Mouse (Mus musculus) testis, postnatal 10 days (tissue): ENCODE measurements around the gene Apoe.
A peak's percentile ranks its signal among the peaks of the same experiment; 100 is the strongest.

ENCODE experiments used
- DNase-seq: peaks from one replicate; pipeline ENCODE4 v3.0.0; 2021; ENCODE audit warnings: low spot score

The Apoe gene

DNA sequence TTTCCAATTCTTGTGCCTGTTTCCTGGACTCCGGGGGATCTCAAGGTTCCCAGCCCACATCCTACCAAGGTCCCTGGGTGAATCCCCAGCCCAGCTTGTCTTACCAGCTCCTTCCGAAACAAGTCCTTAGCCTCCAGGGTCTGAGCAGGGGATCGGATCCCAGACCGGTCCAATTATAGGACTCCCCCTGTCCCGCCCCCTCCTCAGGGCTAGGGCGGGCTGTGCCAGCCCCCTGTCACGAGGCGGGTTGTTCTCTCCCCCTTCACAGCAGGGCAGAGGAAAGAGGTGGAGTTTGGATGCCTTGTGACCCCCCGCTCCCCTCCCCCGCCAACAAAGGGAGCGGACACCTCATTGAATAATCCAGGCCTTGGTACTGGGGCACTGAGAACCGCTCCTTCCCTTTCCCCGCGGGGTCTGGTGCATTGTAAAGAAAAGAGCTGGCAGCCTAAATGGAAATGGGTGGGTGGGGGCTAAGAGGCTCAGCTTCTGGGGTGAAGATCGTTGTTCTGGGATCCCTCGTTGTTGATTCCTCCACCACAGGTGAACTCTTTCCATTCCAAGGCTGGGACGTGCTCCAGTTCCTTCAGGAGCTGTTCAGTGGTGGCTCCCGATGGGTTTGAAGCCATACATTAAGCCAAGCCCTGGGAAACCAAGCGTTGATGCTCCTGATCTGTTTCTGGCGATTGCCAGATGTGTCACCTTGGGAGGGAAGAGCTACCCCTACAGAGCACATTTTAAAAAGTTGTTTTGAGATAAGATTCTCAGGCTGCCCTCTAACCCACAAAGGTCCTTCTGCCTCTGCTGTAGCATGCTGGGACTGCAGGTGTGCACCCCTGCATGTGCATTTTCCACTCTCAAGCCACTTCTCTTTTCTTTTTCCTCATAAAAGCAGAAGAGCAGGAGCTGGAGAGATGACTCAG, at the start of gene Apoe:
Gene Apoe (minus strand): TSS at position 282 of the 920 bp plus-strand sequence.
- DNase-seq: peak; percentile 71

DNA sequence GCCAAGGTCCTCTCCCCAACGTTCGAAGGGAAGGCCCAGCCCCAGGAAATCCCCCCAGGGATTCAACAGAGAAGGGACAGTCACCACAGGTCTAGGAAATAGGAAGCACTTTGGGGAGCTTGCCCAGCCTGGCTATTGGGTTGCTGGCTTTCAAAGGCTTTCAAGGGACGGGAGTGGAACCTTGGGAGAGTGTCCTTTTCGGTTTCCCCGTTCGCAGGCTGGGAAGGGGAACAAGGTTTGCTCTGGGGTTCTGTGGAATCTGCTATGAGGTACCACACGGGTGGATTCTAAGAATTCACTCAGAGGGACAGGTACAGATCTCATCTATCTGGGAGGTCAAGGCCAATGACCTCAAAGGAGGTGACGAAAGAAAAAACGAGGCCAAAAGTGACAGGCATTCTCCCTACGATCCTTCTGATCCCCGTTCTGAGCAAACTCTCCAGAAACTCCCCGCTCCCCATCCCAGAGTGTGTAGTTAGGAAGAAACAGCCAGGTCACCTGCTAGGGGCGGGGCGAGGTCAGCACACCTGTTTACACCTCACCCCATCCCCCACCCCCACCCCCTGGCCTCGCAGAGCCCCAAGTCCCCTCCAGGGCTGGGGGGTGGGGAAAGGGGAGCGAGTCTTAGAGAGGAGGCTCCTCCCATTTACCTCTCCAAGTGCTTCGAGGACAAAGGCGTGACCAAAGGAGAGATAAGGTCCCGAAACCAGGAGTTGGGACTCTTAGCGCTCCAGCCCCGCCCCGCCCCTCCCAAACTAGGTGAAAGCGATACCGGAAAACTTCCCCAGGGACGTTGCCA, 48.6 kb upstream of the Apoe start:
- DNase-seq: peak; percentile 64

DNA sequence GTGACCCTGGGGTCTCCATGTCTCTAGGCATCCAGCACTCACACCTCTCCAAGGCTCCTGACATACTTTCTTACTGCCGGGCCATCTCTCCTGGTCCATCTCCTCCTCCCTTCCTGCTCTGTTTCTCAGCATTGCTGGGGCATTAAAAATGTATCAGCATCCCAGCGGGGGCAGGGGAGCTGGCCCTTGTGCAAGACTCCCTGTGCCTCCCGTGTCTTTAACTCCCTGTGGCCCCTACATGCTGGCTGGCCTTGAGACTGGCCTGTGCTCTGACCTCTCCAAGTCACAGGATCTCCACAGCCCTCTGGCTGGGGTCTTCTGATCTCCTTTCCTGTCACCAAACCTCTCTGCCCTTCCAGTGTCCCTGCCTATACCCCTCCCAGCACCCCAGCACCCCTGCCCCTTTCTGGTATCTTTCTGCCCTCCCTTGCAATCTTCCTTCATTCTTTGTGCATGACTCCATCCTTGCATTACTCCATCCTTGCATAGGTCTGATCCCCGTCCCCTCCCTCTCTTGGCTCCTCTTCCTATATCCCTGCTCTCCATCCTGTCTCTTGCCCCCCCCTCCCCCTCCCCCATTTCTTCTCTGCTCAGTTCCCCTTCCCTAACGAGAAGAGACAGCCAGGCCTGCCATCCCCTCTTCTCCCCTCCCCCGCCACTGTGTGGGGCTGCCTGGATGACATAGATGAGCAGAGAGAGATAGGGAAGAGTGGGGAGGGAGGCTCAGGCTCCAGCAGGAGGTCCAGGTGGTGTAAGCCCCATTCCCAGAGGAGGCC, 47.6 kb upstream of the Apoe start:
- peak; percentile 76 for DNase-seq

DNA sequence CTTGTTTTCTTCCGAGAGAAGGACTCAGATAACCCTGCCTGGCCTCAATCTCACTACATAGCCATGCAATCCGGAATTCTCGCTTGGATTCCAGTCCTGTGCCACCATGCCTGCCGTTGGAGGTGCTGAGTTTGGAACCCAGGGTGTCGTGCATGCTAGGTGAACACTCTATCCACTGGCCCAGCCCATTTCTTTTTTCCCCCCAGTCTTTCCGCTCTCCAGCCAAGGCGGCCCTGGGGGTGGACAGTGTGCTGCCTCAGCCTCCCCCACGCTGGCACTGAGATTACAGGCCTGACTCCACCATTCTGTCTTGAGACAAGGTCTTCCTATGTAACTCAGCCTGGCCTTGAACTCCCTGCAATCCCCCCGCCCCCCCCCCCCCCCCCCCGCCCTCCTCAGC, 47.0 kb upstream of the Apoe start:
- DNase-seq: peak; percentile 71

- DNase-seq: peak; percentile 57
Measured at GRCm38 (mm10) chr7:19744590-19745385, 45.8 kb upstream of the Apoe start.

GRCm38 (mm10) chr7:19743791-19744190, 44.8 kb upstream of the Apoe start:
- DNase-seq: no peak

DNA sequence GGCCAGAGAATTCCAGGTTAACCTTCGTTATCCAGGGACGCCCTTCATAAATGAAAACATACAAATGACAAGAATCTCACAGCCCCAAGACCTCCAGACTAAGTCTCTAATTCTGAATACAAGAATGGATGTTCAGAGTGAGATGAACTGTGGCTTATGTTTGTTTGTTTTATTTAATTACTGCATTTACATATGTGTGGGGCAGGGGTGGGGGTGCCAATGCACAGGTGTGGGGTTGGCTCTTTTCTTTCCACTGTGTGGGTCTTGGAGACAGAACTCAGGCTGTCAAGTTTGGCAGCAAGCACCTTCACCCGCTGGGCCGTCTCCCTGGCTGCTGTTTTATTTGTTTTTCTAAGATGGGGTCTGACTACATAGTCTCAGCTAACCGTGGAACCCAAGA, 43.5 kb upstream of the Apoe start:
- no peak for DNase-seq

DNA sequence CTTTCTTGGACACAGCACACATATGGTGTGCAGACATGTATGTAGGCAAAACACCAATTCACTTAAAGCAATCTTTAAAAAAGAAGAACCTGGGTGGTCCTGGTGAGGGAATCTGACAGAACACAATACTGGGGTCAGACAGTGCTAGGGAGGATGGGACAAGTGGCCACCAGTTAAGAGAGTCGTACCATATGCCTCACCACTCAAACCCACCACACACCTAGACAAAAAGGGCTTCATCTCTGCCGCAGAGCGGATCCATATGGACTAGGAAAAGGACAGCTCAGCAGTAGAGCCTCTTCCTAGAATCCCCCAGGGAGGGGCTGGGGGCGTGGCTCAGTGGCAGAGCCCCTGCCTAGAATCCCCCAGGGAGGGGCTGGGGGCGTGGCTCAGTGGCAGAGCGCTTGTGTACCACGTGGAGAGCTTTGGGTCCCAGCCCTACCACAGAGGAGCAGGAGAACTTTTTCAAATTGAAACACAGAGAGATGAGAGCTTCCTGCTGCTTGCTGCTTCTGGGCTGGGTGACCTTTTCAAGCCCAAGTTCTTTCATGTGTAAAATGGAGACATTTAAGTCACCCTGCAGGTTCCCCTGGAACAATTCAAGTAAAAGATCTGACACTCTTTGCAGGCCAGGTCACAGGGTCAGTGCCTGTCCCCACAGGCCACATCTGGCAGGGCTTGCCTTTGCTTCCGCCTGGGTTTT, 42.5 kb upstream of the Apoe start:
- DNase-seq: peak; percentile 69

DNA sequence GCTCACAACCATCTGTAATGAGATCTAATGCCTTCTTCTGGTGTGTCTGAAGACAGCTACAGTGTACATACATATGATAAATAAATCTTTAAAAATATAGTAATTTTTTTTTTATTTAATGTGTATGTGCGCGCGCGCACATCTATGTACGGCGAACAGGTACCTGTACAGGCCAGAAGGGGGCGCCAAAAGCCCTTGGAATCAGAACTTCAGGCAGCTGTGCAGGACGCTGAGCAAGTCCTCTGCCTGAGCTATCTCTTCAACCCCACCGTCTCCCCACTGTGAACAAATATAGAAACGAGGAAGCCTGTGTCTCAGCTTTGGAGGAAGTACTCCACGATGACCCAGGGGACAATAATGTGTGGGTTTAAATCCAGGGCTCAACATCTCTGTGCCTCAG, 41.3 kb upstream of the Apoe start:
- peak; percentile 66 for DNase-seq

- no peak for DNase-seq
Measured at GRCm38 (mm10) chr7:19738771-19739170, 39.8 kb upstream of the Apoe start.

DNA sequence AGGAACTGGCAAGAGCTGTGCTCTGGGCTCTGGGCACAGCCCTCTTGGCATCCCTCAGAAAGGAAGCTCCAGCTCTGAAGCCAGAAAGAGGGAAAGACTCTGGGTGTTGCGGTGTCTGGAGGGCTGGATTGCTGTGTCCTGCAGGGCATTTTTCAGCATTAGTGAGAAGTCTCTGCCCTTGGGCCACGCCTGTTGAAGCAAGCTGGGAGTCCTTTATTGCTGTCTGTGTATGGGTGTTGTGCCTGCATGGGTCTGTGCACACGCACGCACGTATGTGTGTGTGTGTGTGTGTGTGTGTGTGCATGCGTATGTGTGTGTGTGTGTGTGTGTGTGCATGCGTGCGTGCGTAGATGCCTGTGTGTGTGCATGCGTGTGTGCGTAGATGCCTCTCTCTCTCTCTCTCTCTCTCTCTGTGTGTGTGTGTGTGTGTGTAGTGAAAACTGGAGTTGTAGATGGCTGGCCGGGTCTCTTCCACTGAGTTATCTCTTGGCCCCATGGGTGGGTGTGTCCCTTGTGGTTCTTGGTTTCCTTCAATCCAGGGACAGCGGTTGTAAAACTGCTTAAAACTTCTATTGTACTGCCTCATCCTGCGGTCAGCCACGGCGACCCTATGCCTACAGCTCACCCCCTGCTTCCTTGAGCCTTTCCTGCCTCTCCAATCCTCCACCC, 37.5 kb upstream of the Apoe start:
- DNase-seq: no peak

DNA sequence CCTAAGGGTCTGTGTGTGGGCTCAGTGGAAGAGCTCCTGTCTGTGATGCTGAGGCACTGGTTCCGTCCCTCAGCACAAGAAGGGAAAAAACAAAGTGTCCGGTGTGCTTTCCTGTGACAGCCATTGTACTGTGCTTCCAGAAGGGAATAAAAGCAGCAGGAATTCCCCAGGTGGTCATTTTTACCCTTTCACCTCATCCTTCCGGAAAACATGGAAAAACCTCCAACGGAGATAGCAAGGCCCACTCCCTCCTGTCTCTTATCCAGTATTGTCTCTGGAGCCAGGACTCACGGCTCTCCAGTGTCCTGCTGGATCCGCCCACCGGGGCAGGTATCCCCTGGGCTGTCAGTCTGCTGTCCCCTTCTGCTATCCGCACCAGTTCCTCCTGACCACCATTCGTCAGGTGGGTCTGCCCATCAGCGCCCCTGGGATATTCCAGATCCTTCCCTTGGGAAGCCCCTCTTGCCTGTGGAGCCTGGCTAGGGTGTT, 35.2 kb upstream of the Apoe start:
- DNase-seq: no peak

DNA sequence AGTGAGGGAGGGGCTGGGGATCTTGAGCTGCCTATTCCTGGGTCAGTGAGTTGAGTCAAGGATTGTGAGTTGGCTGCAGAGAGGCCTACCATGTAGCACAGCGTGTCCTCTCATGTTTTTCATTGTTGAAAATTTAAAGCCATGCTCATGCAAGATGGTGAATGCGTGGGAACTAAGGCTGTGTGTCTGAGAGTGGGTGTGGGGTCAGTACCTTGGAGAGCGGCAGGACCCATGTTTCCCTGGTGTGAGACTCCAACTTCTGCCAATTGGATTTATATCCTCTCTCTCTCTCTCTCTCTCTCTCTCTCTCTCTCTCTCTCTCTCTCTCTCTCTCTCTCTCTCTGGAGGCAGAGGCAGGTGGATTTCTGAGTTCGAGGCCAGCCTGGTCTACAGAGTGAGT, 27.6 kb upstream of the Apoe start:
- DNase-seq: no peak

GRCm38 (mm10) chr7:19724167-19724566, 25.2 kb upstream of the Apoe start:
- no peak for DNase-seq

GRCm38 (mm10) chr7:19722754-19723195, 23.8 kb upstream of the Apoe start:
- DNase-seq: no peak

- DNase-seq: no peak
Measured at GRCm38 (mm10) chr7:19719200-19719599, 20.2 kb upstream of the Apoe start.

DNA sequence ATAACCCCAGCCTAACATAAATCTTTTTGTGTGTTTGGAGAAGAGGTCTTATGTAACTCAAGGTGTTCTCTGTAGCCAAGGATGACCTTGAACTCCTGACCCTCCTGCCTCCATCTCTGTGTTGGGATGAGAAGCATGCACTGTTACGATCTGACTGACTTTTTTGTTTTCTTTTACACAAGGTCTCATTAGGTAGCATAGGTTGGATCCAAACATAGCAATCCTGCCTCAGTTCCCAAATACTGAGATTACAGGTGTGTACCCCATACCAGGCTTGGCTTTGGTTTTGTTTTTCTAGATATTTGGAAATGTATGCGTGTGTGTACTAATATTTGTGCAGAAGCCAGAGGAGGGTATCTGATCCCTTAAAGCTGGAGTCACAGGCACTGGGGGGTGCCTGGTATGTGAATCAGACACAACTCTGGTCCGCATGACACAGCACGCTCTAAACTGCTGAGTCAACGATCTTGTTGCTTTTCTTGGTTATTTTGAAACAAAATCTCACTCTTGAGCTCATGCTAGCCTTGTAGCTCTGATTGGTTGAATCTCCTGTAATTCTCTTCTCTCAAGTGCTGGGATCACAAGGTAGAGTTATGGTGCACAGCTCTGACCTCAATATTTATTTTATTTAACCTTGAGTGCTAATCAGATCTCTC, 19.4 kb upstream of the Apoe start:
- DNase-seq: no peak

DNA sequence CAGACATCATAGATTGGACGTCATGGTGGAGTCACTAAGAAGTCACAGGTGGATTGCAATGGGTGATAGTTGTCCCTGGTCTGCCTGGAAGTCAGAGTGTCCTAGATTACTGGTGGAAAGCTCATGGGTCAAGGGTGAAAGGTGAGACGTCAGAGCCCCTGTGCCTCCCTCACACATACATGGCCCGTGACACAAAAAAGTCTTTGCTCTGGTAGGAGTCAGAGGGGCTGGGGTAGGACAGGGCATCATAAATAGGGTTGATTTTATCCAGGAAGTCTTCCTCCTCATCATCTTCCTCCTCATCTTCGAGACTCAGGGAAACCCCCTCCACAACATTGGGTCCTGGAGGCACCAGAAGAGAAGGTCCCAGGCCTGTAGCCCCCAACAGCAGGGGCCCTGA, 18.4 kb upstream of the Apoe start:
- no peak for DNase-seq

- DNase-seq: no peak
Measured at GRCm38 (mm10) chr7:19716822-19717221, 17.8 kb upstream of the Apoe start.
